Mouse (Mus musculus) embryonic facial prominence, embryonic 13.5 days (tissue): ENCODE measurements around the gene Fer1l4. TPM values are rescaled to one million over a fixed set of nuclear protein-coding genes. Genes with fewer than 3 reads are reported as not detected.

Experiments
- polyA plus RNA-seq: library from polyadenylated mRNA; unstranded; fragments of >200 nt; fragmentation: Nextera tagmentation; extraction: Ambion mirVana; gene quantifications from 2 replicates; pipeline ENCODE4 v1.2.1, GENCODE M21; 2015

Gene Fer1l4
- polyA plus RNA-seq, 1 experiment from 2014 or later = 0.08 TPM

Other genes starting within 250 kb of the Fer1l4 start
- gene BC029722, start 233.5 kb downstream of the Fer1l4 start, polyA plus RNA-seq = 16.6 and 17.5 TPM in 2 replicates
- gene Eif6, start 226.0 kb downstream of the Fer1l4 start, polyA plus RNA-seq = 174 and 201 TPM in 2 replicates
- 0.98 and 1.6 TPM in 2 replicates for gene Fam83c, start 218.1 kb downstream of the Fer1l4 start, polyA plus RNA-seq
- gene Uqcc1, start 122.6 kb downstream of the Fer1l4 start, polyA plus RNA-seq = 58.6 and 67.5 TPM in 2 replicates
- not detected in 2 replicates for gene Gm15557, start 112.2 kb downstream of the Fer1l4 start, polyA plus RNA-seq
- 2.7 and 2.8 TPM in 2 replicates for gene Gdf5, start 107.6 kb downstream of the Fer1l4 start, polyA plus RNA-seq
- 33.0 and 35.7 TPM in 2 replicates for gene Cep250, start 96.5 kb downstream of the Fer1l4 start, polyA plus RNA-seq
- gene 6430550D23Rik, start 45.0 kb downstream of the Fer1l4 start, polyA plus RNA-seq = 1.3 and 2.2 TPM in 2 replicates
- 224 and 226 TPM in 2 replicates for gene Ergic3, start 44.9 kb downstream of the Fer1l4 start, polyA plus RNA-seq
- gene Spag4, start 12.2 kb upstream of the Fer1l4 start, polyA plus RNA-seq = 3.5 and 4.8 TPM in 2 replicates
- 60.5 and 62.7 TPM in 2 replicates for gene Cpne1, start 59.0 kb upstream of the Fer1l4 start, polyA plus RNA-seq
- 31.7 and 33.4 TPM in 2 replicates for gene Rbm12, start 59.0 kb upstream of the Fer1l4 start, polyA plus RNA-seq
- 20.4 and 21.7 TPM in 2 replicates for gene Gm28036, start 74.1 kb upstream of the Fer1l4 start, polyA plus RNA-seq
- gene Romo1, start 91.1 kb upstream of the Fer1l4 start, polyA plus RNA-seq = 383 and 419 TPM in 2 replicates
- gene Nfs1, start 91.2 kb upstream of the Fer1l4 start, polyA plus RNA-seq = 35.4 and 39.3 TPM in 2 replicates
- 862 and 870 TPM in 2 replicates for gene Rbm39, start 127.3 kb upstream of the Fer1l4 start, polyA plus RNA-seq
- gene Phf20, start 143.5 kb upstream of the Fer1l4 start, polyA plus RNA-seq = 90.3 and 95.8 TPM in 2 replicates